Comparison of ENCODE assay signal across 8 mouse cellular contexts in genomic region chr15:97768192-97768591, GRCm38 (mm10). TPM values are rescaled to one million over a fixed set of nuclear protein-coding genes. Genes with fewer than 3 reads are reported as not detected.
A peak's percentile ranks its signal among the peaks of the same experiment; 100 is the strongest.
DNase-seq lines count a peak whose midpoint lies in the region; ATAC-seq and TF ChIP-seq lines count a peak whose summit lies in the region.

No protein-coding gene starts in this region.

- H3K9ac ChIP-seq in liver, embryonic 15.5 days = peak overlapping the region; percentile 18; the same call in 1 of the 2 replicates
- H3K9ac ChIP-seq in neural tube, embryonic 13.5 days = peak overlapping the region; percentile 69

- peaks cover 32% of the 10 kb centered on the region for H3K4me1 ChIP-seq in kidney, adult 2 months (ENCODE audit: control insufficient read depth, insufficient read depth, low read length)
- peaks cover 2% of the 10 kb centered on the region for H3K4me1 ChIP-seq in bone marrow, adult 2 months (ENCODE audit: control insufficient read depth, insufficient read depth, low read length)
- H3K4me1 ChIP-seq in liver, embryonic 15.5 days (replicated peaks) = peaks cover 32% of the 10 kb centered on the region
- peaks cover 57% of the 10 kb centered on the region for H3K4me1 ChIP-seq in neural tube, embryonic 13.5 days (replicated peaks)

- DNase-seq in kidney, adult 2 months = peak; percentile 73
- no peak for DNase-seq in kidney, adult 18-20 months
- DNase-seq in c-Kit-positive CD71-positive TER-119-positive erythroid progenitor cells, embryonic 14.5 days (ENCODE audit: low spot score) = no peak
- no peak for DNase-seq in natural killer cell, adult 2 months (ENCODE audit: low spot score in 2 of 2)

- H3K27me3 ChIP-seq in kidney, adult 2 months (replicated peaks; ENCODE audit: control insufficient read depth, insufficient read depth, low read length) = no peaks in the 10 kb centered on the region
- H3K27me3 ChIP-seq in liver, embryonic 15.5 days = peaks cover 86% of the 10 kb centered on the region
- peaks cover 66% of the 10 kb centered on the region for H3K27me3 ChIP-seq in neural tube, embryonic 13.5 days

- peak overlapping the region; percentile 93 for H3K4me3 ChIP-seq in kidney, adult 2 months (ENCODE audit: insufficient read depth, low read depth, low read length)
- H3K4me3 ChIP-seq in bone marrow, adult 2 months (replicated peaks; ENCODE audit: control insufficient read depth, low read depth, low read length) = peak overlapping the region; percentile 39
- peak overlapping the region; percentile 48 for H3K4me3 ChIP-seq in liver, embryonic 15.5 days (replicated peaks)
- peak overlapping the region; percentile 48 for H3K4me3 ChIP-seq in neural tube, embryonic 13.5 days

- peak; percentile 24 to 33; a peak in 2 of 4 replicates for ATAC-seq in hematopoietic stem cell, adult 5-6 weeks (replicated peaks in 1 of 2; ENCODE audit: insufficient read depth in 1 of 2, low FRiP score in 2 of 2, low TSS enrichment in 1 of 2, low read depth in 1 of 2, poor library complexity in 2 of 2, severe bottlenecking in 2 of 2)
- no peak for ATAC-seq in liver, embryonic 15.5 days (ENCODE audit: insufficient read depth)
- no peak; the same call in 1 of the 2 replicates for ATAC-seq in neural tube, embryonic 13.5 days (ENCODE audit: low read depth)

- no peaks in the 10 kb centered on the region for H3K9me3 ChIP-seq in liver, embryonic 15.5 days (replicated peaks)
- H3K9me3 ChIP-seq in neural tube, embryonic 13.5 days = no peaks in the 10 kb centered on the region

- peak overlapping the region; percentile 89 for H3K27ac ChIP-seq in kidney, adult 2 months (ENCODE audit: insufficient read depth, low read depth, low read length)
- peak overlapping the region; percentile 35 for H3K27ac ChIP-seq in bone marrow, adult 2 months (ENCODE audit: control insufficient read depth, insufficient read depth, low read depth, low read length, poor library complexity)
- 0 out of 2 replicates have a peak overlapping the region, but pooled peaks have one; percentile 8 for H3K27ac ChIP-seq in liver, embryonic 15.5 days (replicated peaks)
- peak overlapping the region; percentile 73 for H3K27ac ChIP-seq in neural tube, embryonic 13.5 days (replicated peaks)

- H3K4me2 ChIP-seq in liver, embryonic 15.5 days = peak overlapping the region; percentile 73
- peak overlapping the region; percentile 87 for H3K4me2 ChIP-seq in neural tube, embryonic 13.5 days

- H3K36me3 ChIP-seq in kidney, adult 2 months (ENCODE audit: control insufficient read depth, insufficient read depth, low read length) = no peaks in the 10 kb centered on the region; the same call in 1 of the 2 replicates
- no peaks in the 10 kb centered on the region for H3K36me3 ChIP-seq in liver, embryonic 15.5 days (replicated peaks)
- no peaks in the 10 kb centered on the region for H3K36me3 ChIP-seq in neural tube, embryonic 13.5 days

- peak; percentile 29 for TF ChIP-seq POLR2A in kidney, adult 2 months (IDR thresholded peaks at IDR 0.05; ENCODE audit: low read depth, low read length)
- TF ChIP-seq POLR2A in bone marrow, adult 2 months (IDR thresholded peaks at IDR 0.05; ENCODE audit: borderline replicate concordance, control insufficient read depth, low read depth, low read length) = no peak

- peak; percentile 32; the same call in 1 of the 2 replicates for TF ChIP-seq CTCF in kidney, adult 2 months (conservative IDR thresholded peaks at IDR 0.05; ENCODE audit: insufficient read depth, insufficient read length, low read depth, low read length)
- peak; percentile 8; the same call in 1 of the 2 replicates for TF ChIP-seq CTCF in bone marrow, adult 2 months (IDR thresholded peaks at IDR 0.05; ENCODE audit: control insufficient read depth, insufficient read depth, low read length)

- WGBS in kidney, adult 2 months = 2% methylated on average over 18 of the region's 18 CpGs
- under 1% methylated on average over 18 of the region's 18 CpGs for WGBS in bone marrow, adult 2 months
- 2% methylated on average over 18 of the region's 18 CpGs for WGBS in liver, embryonic 15.5 days (ENCODE audit: insufficient replicate concordance)
- under 1% methylated on average over 18 of the region's 18 CpGs for WGBS in neural tube, embryonic 13.5 days

RNA-seq across cellular contexts. Expression of gene Rapgef3, which starts 0.4 kb away (rescaled TPM):
- 136 and 184 TPM in 2 replicates for polyA plus RNA-seq in kidney, adult 2 months (2012; rRNA removed)
- polyA plus RNA-seq in bone marrow, adult 2 months (2011; ENCODE audit: insufficient read depth, insufficient read length, low replicate concordance, missing spikeins) = 15.3 and 17.0 TPM in 2 replicates
- total RNA-seq in hematopoietic stem cell, adult 5-6 weeks (2017) = 5.5 and 18.2 TPM in 2 replicates
- polyA plus RNA-seq in liver, embryonic 15.5 days (2015; fragmentation: Nextera tagmentation; extraction: Ambion mirVana) = 1.7 and 2.1 TPM in 2 replicates
- polyA plus RNA-seq in neural tube, embryonic 13.5 days (2015; fragmentation: Nextera tagmentation; extraction: Ambion mirVana) = 10.8 and 12.0 TPM in 2 replicates

RNA-seq across cellular contexts. Expression of gene Slc48a1, which starts 10.1 kb away (rescaled TPM):
- polyA plus RNA-seq in kidney, adult 2 months (2012; rRNA removed) = 182 and 203 TPM in 2 replicates
- 62.3 and 67.5 TPM in 2 replicates for polyA plus RNA-seq in bone marrow, adult 2 months (2011; ENCODE audit: insufficient read depth, insufficient read length, low replicate concordance, missing spikeins)
- 61.1 and 68.9 TPM in 2 replicates for total RNA-seq in hematopoietic stem cell, adult 5-6 weeks (2017)
- polyA plus RNA-seq in liver, embryonic 15.5 days (2015; fragmentation: Nextera tagmentation; extraction: Ambion mirVana) = 101 and 106 TPM in 2 replicates
- polyA plus RNA-seq in neural tube, embryonic 13.5 days (2015; fragmentation: Nextera tagmentation; extraction: Ambion mirVana) = 54.5 and 66.0 TPM in 2 replicates

RNA-seq across cellular contexts. Expression of gene Endou, which starts 37.1 kb away (rescaled TPM):
- 2.4 and 2.9 TPM in 2 replicates for polyA plus RNA-seq in kidney, adult 2 months (2012; rRNA removed)
- 2.3 and 7.3 TPM in 2 replicates for polyA plus RNA-seq in bone marrow, adult 2 months (2011; ENCODE audit: insufficient read depth, insufficient read length, low replicate concordance, missing spikeins)
- 1.4 and 3.4 TPM in 2 replicates for total RNA-seq in hematopoietic stem cell, adult 5-6 weeks (2017)
- 0.10 and 0.18 TPM in 2 replicates for polyA plus RNA-seq in liver, embryonic 15.5 days (2015; fragmentation: Nextera tagmentation; extraction: Ambion mirVana)
- polyA plus RNA-seq in neural tube, embryonic 13.5 days (2015; fragmentation: Nextera tagmentation; extraction: Ambion mirVana) = 0.25 and 0.29 TPM in 2 replicates

Comparison
In these comparisons a context has a peak if more than half of its experiments do, and no peak if none do; other contexts are left out.
1. H3K27ac ChIP-seq: peak in every context shown above with its lines; median percentile 89 in kidney, adult 2 months; 73 in neural tube, embryonic 13.5 days; 35 in bone marrow, adult 2 months; 8 in liver, embryonic 15.5 days.
2. H3K4me3 ChIP-seq: peak in every context shown above with its lines; median percentile 93 in kidney, adult 2 months; 48 in liver, embryonic 15.5 days; 48 in neural tube, embryonic 13.5 days; 39 in bone marrow, adult 2 months.
3. ATAC-seq: peak in hematopoietic stem cell, adult 5-6 weeks (2 of 2); none in liver, embryonic 15.5 days (single experiment) and neural tube, embryonic 13.5 days (single experiment).